Mouse (Mus musculus): ENCODE data around the gene Bad. TPM values are rescaled to one million over a fixed set of nuclear protein-coding genes. Genes with fewer than 3 reads are reported as not detected.

Gene Bad
- polyA plus RNA-seq, 1 experiment from 2014 or later = 75.5 TPM

DNA sequence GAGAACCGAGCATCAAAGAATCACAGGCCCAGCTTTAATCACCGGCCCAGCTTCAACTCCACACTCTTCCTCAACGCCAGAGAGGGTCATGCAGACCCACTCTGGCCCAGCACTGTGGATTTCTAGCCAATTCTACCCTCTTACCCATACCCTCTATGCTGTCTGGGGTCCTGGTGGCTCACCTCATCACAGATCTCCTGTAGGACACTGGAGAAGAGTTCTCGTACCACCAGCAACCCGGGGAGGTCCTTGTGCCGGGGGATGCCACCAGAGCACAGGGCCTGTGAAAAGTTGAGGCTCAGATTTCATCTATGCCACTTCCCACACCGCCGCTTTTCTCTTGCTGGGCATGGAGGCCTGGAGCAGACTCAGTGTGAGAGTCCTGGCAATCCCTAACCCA, 52.8 kb downstream of the Bad start:
- H3K27ac ChIP-seq = peak overlapping the region; percentile 39; the same call in 1 of the 2 replicates
- H3K9me3 ChIP-seq (replicated peaks) = no peaks in the 10 kb centered on the region
- H3K4me3 ChIP-seq (replicated peaks) = peak overlapping the region; percentile 58
- H3K4me1 ChIP-seq = peaks cover 56% of the 10 kb centered on the region
- 71% methylated on average over 8 of the region's 8 CpGs for WGBS
- H3K27me3 ChIP-seq = no peaks in the 10 kb centered on the region
- peaks cover 14% of the 10 kb centered on the region for H3K36me3 ChIP-seq
- H3K9ac ChIP-seq = 0 out of 2 replicates have a peak overlapping the region, but pooled peaks have one; percentile 72
- peak overlapping the region; percentile 82 for H3K4me2 ChIP-seq
- ATAC-seq (replicated peaks; ENCODE audit: low FRiP score) = no peak

GRCm38 (mm10) chr19:6995255-6995991, 53.8 kb downstream of the Bad start:
- Histone ChIP-seq H3K9me3 (replicated peaks) (no peaks in the 10 kb centered on the region), H3K36me3 (peaks cover 23% of the 10 kb centered on the region), H3K9ac (peak overlapping the region; percentile 72), H3K4me1 (peaks cover 54% of the 10 kb centered on the region), H3K27me3 (no peaks in the 10 kb centered on the region), H3K27ac (peak overlapping the region; percentile 68), H3K4me3 (replicated peaks) (peak overlapping the region; percentile 58), H3K4me2 (peak overlapping the region; percentile 82)
- ATAC-seq (replicated peaks; ENCODE audit: low FRiP score) = no peak
- 42% methylated on average over 21 of the region's 21 CpGs for WGBS

- WGBS = under 1% methylated on average over 24 of the region's 24 CpGs
- Histone ChIP-seq H3K27me3 (no peaks in the 10 kb centered on the region), H3K27ac (peak within 1 kb of the TSS; percentile 80), H3K4me1 (peaks cover 54% of the 10 kb centered on the region), H3K4me2 (peak within 1 kb of the TSS; percentile 82), H3K9ac (peak within 1 kb of the TSS; percentile 72), H3K9me3 (replicated peaks) (no peaks in the 10 kb centered on the region), H3K36me3 (peaks cover 24% of the 10 kb centered on the region), H3K4me3 (replicated peaks) (peak within 1 kb of the TSS; percentile 58)
- ATAC-seq (replicated peaks; ENCODE audit: low FRiP score) = peak; percentile 80
These were observed 54.3 kb downstream of the Bad start, which contains the start of the genes Nudt22 and Trpt1 for GRCm38 (mm10) chr19:6996006-6996405. TSS of gene Nudt22 (minus strand) at chr19:6996117. TSS of gene Trpt1 (plus strand) at chr19:6996131.

DNA sequence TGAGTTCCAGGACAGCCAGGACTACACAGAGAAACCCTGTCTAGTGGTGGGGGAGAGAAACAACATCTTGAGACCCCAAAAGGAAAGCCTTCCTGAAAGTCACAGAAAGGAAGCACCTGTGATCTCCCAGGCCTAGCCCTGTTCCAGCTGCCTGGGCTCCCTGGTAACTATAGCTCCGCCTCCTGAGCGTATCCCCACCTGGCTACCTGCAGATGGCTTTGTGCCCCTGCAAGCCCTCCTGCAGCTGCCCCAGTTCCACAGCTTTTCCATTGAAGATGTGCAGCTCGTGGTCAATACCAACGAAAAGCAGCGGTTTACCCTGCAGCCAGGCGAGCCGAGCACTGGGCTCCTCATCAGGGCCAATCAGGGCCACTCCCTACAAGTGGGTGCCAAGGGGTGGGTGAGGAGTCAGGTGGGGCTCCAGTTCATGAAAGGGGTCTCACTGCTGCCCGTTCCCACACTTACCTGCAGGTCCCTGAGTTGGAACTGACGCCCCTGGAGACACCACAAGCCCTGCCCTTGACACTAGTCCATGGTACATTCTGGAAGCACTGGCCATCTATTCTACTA, 56.1 kb downstream of the Bad start:
- H3K4me2 ChIP-seq = no peak overlapping the region
- H3K27ac ChIP-seq = no peak overlapping the region
- peaks cover 24% of the 10 kb centered on the region for H3K36me3 ChIP-seq
- H3K27me3 ChIP-seq = no peaks in the 10 kb centered on the region
- WGBS = 89% methylated on average over 9 of the region's 9 CpGs
- H3K9me3 ChIP-seq (replicated peaks) = no peaks in the 10 kb centered on the region
- no peak overlapping the region for H3K9ac ChIP-seq
- no peak overlapping the region for H3K4me3 ChIP-seq (replicated peaks)
- ATAC-seq (replicated peaks; ENCODE audit: low FRiP score) = no peak
- H3K4me1 ChIP-seq = peaks cover 44% of the 10 kb centered on the region

GRCm38 (mm10) chr19:6999360-7000063, 57.9 kb downstream of the Bad start:
- no peaks in the 10 kb centered on the region for H3K9me3 ChIP-seq (replicated peaks)
- no peaks in the 10 kb centered on the region for H3K27me3 ChIP-seq
- H3K9ac ChIP-seq = no peak overlapping the region
- peaks cover 24% of the 10 kb centered on the region for H3K36me3 ChIP-seq
- H3K4me2 ChIP-seq = no peak overlapping the region
- peaks cover 30% of the 10 kb centered on the region for H3K4me1 ChIP-seq
- no peak overlapping the region for H3K4me3 ChIP-seq (replicated peaks)
- 95% methylated on average over 19 of the region's 19 CpGs for WGBS
- no peak overlapping the region for H3K27ac ChIP-seq
- no peak for ATAC-seq (replicated peaks; ENCODE audit: low FRiP score)

Small RNAs within 50 kb of the gene (microRNA-seq; reads per million reads assigned to microRNA genes)
- 1.0 reads per million for gene Mir6990

Other genes with a start within 250 kb of the Bad start
- 19.2 and 22.3 TPM in 2 replicates for gene Rps6ka4, start 101.2 kb upstream of the Bad start, polyA plus RNA-seq (2015; fragmentation: Nextera tagmentation; extraction: Ambion mirVana)
- 0.74 and 1.2 TPM in 2 replicates for gene Ccdc88b, start 83.7 kb upstream of the Bad start, polyA plus RNA-seq (2015; fragmentation: Nextera tagmentation; extraction: Ambion mirVana)
- 148 and 167 TPM in 2 replicates for gene Trmt112, start 32.2 kb upstream of the Bad start, polyA plus RNA-seq (2015; fragmentation: Nextera tagmentation; extraction: Ambion mirVana)
- gene Prdx5, start 31.8 kb upstream of the Bad start, polyA plus RNA-seq (2015; fragmentation: Nextera tagmentation; extraction: Ambion mirVana) = 268 and 275 TPM in 2 replicates
- 14.8 and 15.3 TPM in 2 replicates for gene Esrra, start 20.0 kb upstream of the Bad start, polyA plus RNA-seq (2015; fragmentation: Nextera tagmentation; extraction: Ambion mirVana)
- gene Catsperz, start 16.5 kb upstream of the Bad start, polyA plus RNA-seq (2015; fragmentation: Nextera tagmentation; extraction: Ambion mirVana) = 2.0 and 3.1 TPM in 2 replicates
- 0.14 and 0.45 TPM in 2 replicates for gene Kcnk4, start 7.3 kb upstream of the Bad start, polyA plus RNA-seq (2015; fragmentation: Nextera tagmentation; extraction: Ambion mirVana)
- gene Gpr137, start 619 bp downstream of the Bad start, polyA plus RNA-seq (2015; fragmentation: Nextera tagmentation; extraction: Ambion mirVana) = 30.4 and 32.9 TPM in 2 replicates
- gene Ppp1r14b, start 33.1 kb downstream of the Bad start, polyA plus RNA-seq (2015; fragmentation: Nextera tagmentation; extraction: Ambion mirVana) = 139 and 160 TPM in 2 replicates
- gene Plcb3, start 34.6 kb downstream of the Bad start, polyA plus RNA-seq (2015; fragmentation: Nextera tagmentation; extraction: Ambion mirVana) = 42.5 and 44.8 TPM in 2 replicates
- 129 and 137 TPM in 2 replicates for gene Fkbp2, start 38.6 kb downstream of the Bad start, polyA plus RNA-seq (2015; fragmentation: Nextera tagmentation; extraction: Ambion mirVana)
- 39.5 and 41.0 TPM in 2 replicates for gene Vegfb, start 45.8 kb downstream of the Bad start, polyA plus RNA-seq (2015; fragmentation: Nextera tagmentation; extraction: Ambion mirVana)
- gene Dnajc4, start 50.7 kb downstream of the Bad start, polyA plus RNA-seq (2015; fragmentation: Nextera tagmentation; extraction: Ambion mirVana) = 22.5 and 24.1 TPM in 2 replicates
- 25.4 and 27.4 TPM in 2 replicates for gene Nudt22, start 54.3 kb downstream of the Bad start, polyA plus RNA-seq (2015; fragmentation: Nextera tagmentation; extraction: Ambion mirVana)
- gene Trpt1, start 54.3 kb downstream of the Bad start, polyA plus RNA-seq (2015; fragmentation: Nextera tagmentation; extraction: Ambion mirVana) = 11.2 and 12.1 TPM in 2 replicates
- 6.9 and 8.3 TPM in 2 replicates for gene Fermt3, start 77.6 kb downstream of the Bad start, polyA plus RNA-seq (2015; fragmentation: Nextera tagmentation; extraction: Ambion mirVana)
- gene Stip1, start 98.1 kb downstream of the Bad start, polyA plus RNA-seq (2015; fragmentation: Nextera tagmentation; extraction: Ambion mirVana) = 290 and 298 TPM in 2 replicates
- 13.9 and 14.8 TPM in 2 replicates for gene Macrod1, start 114.9 kb downstream of the Bad start, polyA plus RNA-seq (2015; fragmentation: Nextera tagmentation; extraction: Ambion mirVana)
- 4.4 and 5.0 TPM in 2 replicates for gene Flrt1, start 163.9 kb downstream of the Bad start, polyA plus RNA-seq (2015; fragmentation: Nextera tagmentation; extraction: Ambion mirVana)

Measured in kidney, embryonic 15.5 days (tissue).